In genomic region chr8:106500018-106500685, GRCm38 (mm10) we compare ENCODE assay signal across 13 mouse cellular contexts. TPM values are rescaled to one million over a fixed set of nuclear protein-coding genes. Genes with fewer than 3 reads are reported as not detected.
DNase-seq lines count a peak whose midpoint lies in the region; ATAC-seq lines count a peak whose summit lies in the region.
"Had no signal": no experiment of that assay in that cellular context is flagged by ENCODE, and none has a peak within 500 bp of the region (broad histone marks: within the 10 kb centered on the region; RNA-seq: fewer than 3 reads in every experiment).

6030452D12Rik (plus strand) TSS chr8:106500522.

- H3K4me2 ChIP-seq in limb, embryonic 15.5 days: no peak within 1 kb of the TSS

- peak within 1 kb of the TSS; percentile 63 for H3K27ac ChIP-seq in limb, embryonic 15.5 days

- no peaks in the 10 kb centered on the region for H3K9me3 ChIP-seq in limb, embryonic 15.5 days

- 0 out of 2 replicates have a peak, but pooled peaks have one; percentile 35 for ATAC-seq in limb, embryonic 15.5 days (ENCODE audit: insufficient number of reproducible peaks, low FRiP score, low TSS enrichment, low read depth)

- H3K4me3 ChIP-seq in limb, embryonic 15.5 days: no peak within 1 kb of the TSS
- H3K4me3 ChIP-seq: erythroblast, embryonic 14.5 days; megakaryocyte, embryonic 14.5 days had no signal

- no peaks in the 10 kb centered on the region for H3K36me3 ChIP-seq in limb, embryonic 15.5 days

- 40% methylated on average over 8 of the region's 8 CpGs for WGBS in limb, embryonic 15.5 days

- H3K4me1 ChIP-seq in limb, embryonic 15.5 days: peaks cover 13% of the 10 kb centered on the region
- H3K4me1 ChIP-seq: megakaryocyte, embryonic 14.5 days had no signal

- H3K9ac ChIP-seq in limb, embryonic 15.5 days: no peak within 1 kb of the TSS

- DNase-seq in layer of hippocampus, adult 11-12 months (ENCODE audit: low spot score): peak; percentile 9
- DNase-seq in layer of hippocampus, postnatal 25 days (ENCODE audit: extremely low spot score in 1 of 2, low spot score in 1 of 2): no peak
- DNase-seq in c-Kit-positive CD71-negative TER-119-negative erythroid progenitor cells, embryonic 14.5 days (ENCODE audit: low read depth): peak; percentile 17
- DNase-seq in skeletal muscle tissue, adult 2 months (ENCODE audit: low read depth, low spot score): peak; percentile 40
- no peak for DNase-seq in cerebellum, adult 9-11 months
- DNase-seq in right cerebral cortex, adult 2 months (ENCODE audit: low spot score in 2 of 2): no peak
- no peak for DNase-seq in cerebellum, postnatal 14 days
- DNase-seq: kidney, adult 9 months; thymus, postnatal 14 days had no signal

- no peaks in the 10 kb centered on the region for H3K27me3 ChIP-seq in limb, embryonic 15.5 days

RNA-seq across cellular contexts. Expression of gene 6030452D12Rik, which starts in this region (rescaled TPM):
- not detected for total RNA-seq in layer of hippocampus, postnatal 25 days (2021)
- not detected in 2 replicates for polyA plus RNA-seq in limb, embryonic 15.5 days (2015; fragmentation: Nextera tagmentation; extraction: Ambion mirVana)
- polyA plus RNA-seq: erythroblast, embryonic 14.5 days; gonadal fat pad, adult 2 months had no signal

Comparison
In these comparisons a context has a peak if more than half of its experiments do, and no peak if none do; other contexts are left out.
1. DNase-seq: peak in layer of hippocampus, adult 11-12 months (single experiment), c-Kit-positive CD71-negative TER-119-negative erythroid progenitor cells, embryonic 14.5 days (single experiment) and skeletal muscle tissue, adult 2 months (single experiment); none in layer of hippocampus, postnatal 25 days (0 of 2), cerebellum, adult 9-11 months (single experiment), right cerebral cortex, adult 2 months (0 of 2) and cerebellum, postnatal 14 days (0 of 2).
2. Peak in ATAC-seq and H3K27ac ChIP-seq in limb, embryonic 15.5 days; RNA of the gene not detected or under 1 TPM.